Mouse (Mus musculus) G1E (cell line): ENCODE results near the gene Wbp1. TPM values are rescaled to one million over a fixed set of nuclear protein-coding genes. Genes with fewer than 3 reads are reported as not detected.

Experiments
- ATAC-seq: 2 replicates; pipeline ENCODE4 v1.8.0; 2016; ENCODE audit warnings: mild to moderate bottlenecking; ENCODE audit not compliant: insufficient number of reproducible peaks, poor library complexity, low FRiP score, severe bottlenecking; ENCODE audit errors: extremely low read depth
- DNase-seq: peaks from one replicate; pipeline ENCODE4 v3.0.0; 2012; ENCODE audit warnings: low spot score
- H3K27me3 ChIP-seq: 2 replicates; pipeline ENCODE4 v1.6.1; 2012; ENCODE audit warnings: mild to moderate bottlenecking, low read length, inconsistent platforms; ENCODE audit not compliant: insufficient read depth
- H3K36me3 ChIP-seq: replicated peaks from 2 replicates; pipeline ENCODE3; 2012; ENCODE audit warnings: mild to moderate bottlenecking, inconsistent platforms
- H3K4me1 ChIP-seq: 2 replicates; pipeline ENCODE4 v1.6.1; 2012; ENCODE audit warnings: low read depth, low read length, inconsistent platforms, mixed read lengths; ENCODE audit not compliant: insufficient read depth
- H3K4me3 ChIP-seq: 2 replicates; pipeline ENCODE4 v1.5.1; 2012; ENCODE audit warnings: low read depth, mild to moderate bottlenecking, inconsistent platforms, low read length, moderate library complexity, mixed read lengths
- H3K9me3 ChIP-seq: replicated peaks from 2 replicates; pipeline ENCODE4 v1.6.1; 2012; ENCODE audit warnings: inconsistent platforms
- CTCF ChIP-seq: IDR thresholded peaks from 2 replicates; pipeline ENCODE4 v1.5.1; 2012; ENCODE audit warnings: low read depth, low read length, inconsistent platforms, mixed read lengths
- GATA1 ChIP-seq: IDR thresholded peaks from 2 replicates; pipeline ENCODE4 v1.6.1; 2012; ENCODE audit warnings: borderline replicate concordance, low read length, inconsistent platforms, mixed read lengths
- GATA2 ChIP-seq: IDR thresholded peaks from 2 replicates; pipeline ENCODE4 v1.6.1; 2012; ENCODE audit warnings: low read depth, low read length, inconsistent platforms, borderline replicate concordance
- POLR2AphosphoS5 ChIP-seq: IDR thresholded peaks from 2 replicates; pipeline ENCODE4 v1.6.1; 2012; ENCODE audit warnings: low read depth, low read length, inconsistent platforms; ENCODE audit not compliant: insufficient replicate concordance
- TAL1 ChIP-seq: conservative IDR thresholded peaks from 2 replicates; pipeline ENCODE4 v1.6.1; 2012; ENCODE audit warnings: low read depth, low read length, inconsistent platforms, mixed read lengths
- polyA plus RNA-seq: library from polyadenylated mRNA; stranded (reverse); fragments of >175 nt; gene quantifications from 2 replicates; pipeline ENCODE4 v1.2.3, GENCODE M21; 2012
- total RNA-seq, 2 experiments: library from RNA; stranded (forward) in 1 of 2; stranded (reverse) in 1 of 2; fragments of 200-1000 nt in 1 of 2; fragments of >200 nt in 1 of 2; fragmentation: Nextera tagmentation in 1 of 2; gene quantifications; 2 replicates each; pipeline ENCODE4 v1.2.3; 2014 to 2017

Wbp1 gene
- total and polyA plus RNA-seq, 3 experiments, result 47.9 to 94.7 (median 49.1) TPM

- Histone ChIP-seq H3K4me1 (no peaks in the 10 kb centered on the region), H3K4me3 (no peak overlapping the region), H3K9me3 (peaks cover 5% of the 10 kb centered on the region), H3K27me3 (peaks cover 45% of the 10 kb centered on the region), H3K36me3 (no peaks in the 10 kb centered on the region)
- no peak for ATAC-seq
- DNase-seq, result no peak
- TF ChIP-seq GATA2, result no peak
- no peak for TF ChIP-seq GATA1
- TF ChIP-seq CTCF, result no peak
- TF ChIP-seq TAL1, result no peak
- TF ChIP-seq POLR2AphosphoS5, result no peak
These were observed 28.8 kb downstream of the Wbp1 start for GRCm38 (mm10) chr6:83092416-83093127.

DNA sequence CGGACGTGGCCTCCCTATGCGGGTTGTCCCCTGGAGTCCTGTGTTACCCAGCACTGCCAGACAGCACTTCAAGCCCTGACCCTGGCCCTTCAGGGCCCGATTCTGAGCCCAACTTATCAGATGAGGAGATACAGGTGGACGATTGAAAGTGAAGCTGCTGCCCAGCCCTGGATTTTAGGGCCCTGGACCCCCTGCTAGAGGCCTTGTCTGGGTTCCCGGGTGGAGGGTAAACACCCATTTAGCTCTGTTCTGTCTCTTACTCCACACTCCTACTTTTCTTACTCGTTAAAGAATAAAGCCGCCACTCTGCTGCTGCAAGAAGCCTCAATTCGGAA lies 33.5 kb downstream of the Wbp1 start:
- Histone ChIP-seq H3K4me3 (no peak overlapping the region), H3K4me1 (peaks cover 5% of the 10 kb centered on the region; the same call in 1 of the 2 replicates), H3K9me3 (no peaks in the 10 kb centered on the region), H3K27me3 (peaks cover 62% of the 10 kb centered on the region), H3K36me3 (peaks cover 6% of the 10 kb centered on the region)
- DNase-seq, result no peak
- TF ChIP-seq POLR2AphosphoS5, result no peak
- no peak for TF ChIP-seq CTCF
- no peak for TF ChIP-seq GATA1
- no peak for TF ChIP-seq TAL1
- no peak for TF ChIP-seq GATA2
- ATAC-seq, result no peak

- TF ChIP-seq GATA1 (no peak), POLR2AphosphoS5 (no peak), CTCF (no peak), GATA2 (no peak), TAL1 (no peak)
- no peak for DNase-seq
- ATAC-seq, result no peak
- Histone ChIP-seq H3K36me3 (peaks cover 12% of the 10 kb centered on the region), H3K27me3 (peaks cover 57% of the 10 kb centered on the region), H3K9me3 (no peaks in the 10 kb centered on the region), H3K4me3 (no peak overlapping the region), H3K4me1 (peaks cover 5% of the 10 kb centered on the region; the same call in 1 of the 2 replicates)
These were observed 34.0 kb downstream of the Wbp1 start for GRCm38 (mm10) chr6:83087205-83087925.

DNA sequence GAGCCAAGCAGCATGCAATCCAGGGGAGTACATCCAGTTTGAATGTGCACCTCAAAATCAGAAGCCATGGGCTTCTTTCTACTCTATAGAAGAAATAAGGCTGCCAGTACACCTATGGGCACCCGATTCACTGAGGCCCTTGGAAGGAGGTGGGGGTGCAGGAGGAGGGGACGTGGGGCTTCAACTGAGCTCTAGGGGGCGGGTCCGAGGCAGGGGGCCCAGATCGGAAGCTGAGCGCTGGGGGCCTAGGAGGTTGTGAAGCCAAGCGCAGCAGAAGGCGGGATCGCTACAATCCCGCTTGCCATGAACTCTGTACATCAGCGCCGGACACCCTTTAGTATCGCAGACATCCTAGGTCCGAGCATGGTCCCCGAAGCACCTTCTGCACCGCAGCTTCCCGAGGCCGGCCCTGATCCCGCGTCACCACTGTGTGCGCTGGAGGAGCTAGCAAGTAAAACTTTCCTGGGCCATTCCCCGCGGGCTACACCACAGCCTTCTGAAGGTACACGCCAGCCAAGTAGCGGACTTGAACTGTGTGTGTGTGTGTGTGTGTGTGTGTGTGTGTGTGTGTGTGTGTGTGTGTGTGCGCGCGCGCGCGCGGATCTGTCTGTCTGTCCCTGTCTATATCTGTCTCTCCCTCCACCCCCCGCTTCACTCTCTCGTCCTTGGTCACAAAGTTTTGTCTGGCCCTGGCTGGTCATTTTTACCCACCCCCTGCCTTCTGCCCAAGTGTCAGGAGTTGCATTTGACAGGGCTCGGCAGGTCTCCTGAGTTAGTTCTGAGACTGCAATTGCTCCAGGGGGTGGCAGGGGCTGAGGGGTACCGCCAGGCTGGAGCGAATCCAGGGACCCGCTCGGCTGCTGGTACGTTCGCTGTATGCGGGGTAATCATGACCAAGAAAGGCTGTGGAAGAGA lies 35.0 kb downstream of the Wbp1 start, which contains the start of gene Lbx2:
TSS of gene Lbx2 (plus strand) at position 247 of the 915 bp plus-strand sequence.
- H3K4me3 ChIP-seq, result no peak within 1 kb of the TSS
- peaks cover 57% of the 10 kb centered on the region for H3K27me3 ChIP-seq
- no peak for ATAC-seq

DNA sequence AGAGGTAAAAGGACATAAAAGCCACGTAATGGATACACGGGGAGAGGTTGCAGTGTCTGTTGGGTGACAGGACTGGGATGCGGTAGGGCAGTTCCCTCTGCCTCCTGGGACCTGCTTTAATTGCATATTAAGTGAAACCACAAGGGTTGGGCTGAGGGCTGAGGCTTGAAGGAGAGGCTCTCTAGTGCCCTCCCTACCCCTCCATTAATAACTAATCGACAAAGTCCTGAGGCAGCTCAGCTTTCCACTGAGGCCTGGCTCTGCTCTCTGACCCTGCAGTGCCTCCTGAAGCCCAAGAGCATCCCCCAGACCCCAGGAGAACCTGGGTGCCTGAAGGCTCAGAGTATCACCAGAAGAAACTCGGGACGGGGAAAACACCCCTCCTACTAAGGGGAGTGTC lies 36.9 kb downstream of the Wbp1 start:
- TF ChIP-seq GATA1, result no peak
- TF ChIP-seq GATA2, result no peak
- no peak for TF ChIP-seq CTCF
- TF ChIP-seq TAL1, result no peak
- TF ChIP-seq POLR2AphosphoS5, result no peak
- no peaks in the 10 kb centered on the region for H3K9me3 ChIP-seq
- H3K27me3 ChIP-seq, result peaks cover 43% of the 10 kb centered on the region
- DNase-seq (no peak), ATAC-seq (no peak)
- H3K4me3 ChIP-seq, result no peak overlapping the region
- peaks cover 14% of the 10 kb centered on the region for H3K4me1 ChIP-seq
- peaks cover 38% of the 10 kb centered on the region for H3K36me3 ChIP-seq

More for the DNA sequence above, 35.0 kb downstream of the Wbp1 start, which contains the start of gene Lbx2:
- TF ChIP-seq GATA1, result no peak
- no peak for TF ChIP-seq POLR2AphosphoS5
- TF ChIP-seq TAL1, result no peak
- no peak for TF ChIP-seq GATA2
- no peak for TF ChIP-seq CTCF
- Histone ChIP-seq H3K9me3 (no peaks in the 10 kb centered on the region), H3K36me3 (peaks cover 19% of the 10 kb centered on the region), H3K4me1 (peaks cover 5% of the 10 kb centered on the region; the same call in 1 of the 2 replicates)
- DNase-seq, result no peak

DNA sequence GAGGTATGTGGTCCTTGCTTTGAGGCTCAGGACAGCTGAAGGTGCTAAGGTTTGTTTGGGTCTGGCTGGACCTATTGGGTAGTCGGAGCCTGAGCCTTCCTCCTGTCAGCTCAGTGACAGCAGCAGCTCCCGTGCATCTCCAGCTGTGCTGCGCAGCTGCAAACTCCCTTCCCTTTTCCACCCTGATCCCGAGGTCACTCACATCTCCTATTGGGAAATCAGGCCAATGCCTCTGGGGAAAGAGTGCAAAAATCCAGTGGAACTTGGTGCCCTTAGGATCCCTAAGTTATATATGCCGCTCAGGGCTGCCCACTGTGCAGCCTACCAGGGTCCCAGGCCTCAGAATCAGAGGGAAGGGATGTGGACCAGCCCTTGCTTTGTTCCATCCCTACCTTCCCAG lies 37.9 kb downstream of the Wbp1 start:
- peaks cover 44% of the 10 kb centered on the region for H3K36me3 ChIP-seq
- no peak overlapping the region for H3K4me3 ChIP-seq
- ATAC-seq (no peak), DNase-seq (no peak)
- no peaks in the 10 kb centered on the region for H3K9me3 ChIP-seq
- peaks cover 36% of the 10 kb centered on the region for H3K27me3 ChIP-seq
- peaks cover 23% of the 10 kb centered on the region for H3K4me1 ChIP-seq
- TF ChIP-seq GATA1, result no peak
- TF ChIP-seq GATA2, result no peak
- TF ChIP-seq TAL1, result no peak
- no peak for TF ChIP-seq CTCF
- TF ChIP-seq POLR2AphosphoS5, result no peak
